Comparison of ENCODE assay signal across 35 mouse cellular contexts in genomic region chr14:119107591-119107990, GRCm38 (mm10). TPM values are rescaled to one million over a fixed set of nuclear protein-coding genes. Genes with fewer than 3 reads are reported as not detected.
DNase-seq lines count a peak whose midpoint lies in the region; ATAC-seq and TF ChIP-seq lines count a peak whose summit lies in the region.
"Had no signal": no experiment of that assay in that cellular context is flagged by ENCODE, and none has a peak within 500 bp of the region (broad histone marks: within the 10 kb centered on the region; RNA-seq: fewer than 3 reads in every experiment).

No protein-coding gene starts in this region.

- H3K36me3 ChIP-seq in hindbrain, postnatal 0 days (ENCODE audit: insufficient read depth, low read length), result no peaks in the 10 kb centered on the region
- H3K36me3 ChIP-seq in hindbrain, embryonic 10.5 days, result no peaks in the 10 kb centered on the region
- no peaks in the 10 kb centered on the region for H3K36me3 ChIP-seq in intestine, embryonic 16.5 days (ENCODE audit: control insufficient read depth, insufficient read depth, low read length)
- H3K36me3 ChIP-seq: embryonic facial prominence, embryonic 12.5 days; hindbrain, embryonic 13.5 days; kidney, embryonic 15.5 days; midbrain, embryonic 13.5 days; neural tube, embryonic 15.5 days had no signal

- ATAC-seq in hindbrain, postnatal 0 days, result 0 out of 2 replicates have a peak, but pooled peaks have one; percentile 27
- ATAC-seq in intestine, embryonic 16.5 days, result no peak
- ATAC-seq: forebrain, embryonic 16.5 days; midbrain, embryonic 13.5 days; Patski had no signal

- no peak for TF ChIP-seq CTCF in hindbrain, postnatal 0 days (IDR thresholded peaks at IDR 0.05; ENCODE audit: low read depth)
- TF ChIP-seq CTCF in brain, embryonic 14.5 days (IDR thresholded peaks at IDR 0.05; ENCODE audit: borderline replicate concordance, extremely low read depth, insufficient read depth, insufficient read length), result no peak

- WGBS in hindbrain, postnatal 0 days, result 55% methylated on average over 8 of the region's 8 CpGs
- WGBS in hindbrain, embryonic 10.5 days, result 92% methylated on average over 8 of the region's 8 CpGs
- 92% methylated on average over 8 of the region's 8 CpGs for WGBS in intestine, embryonic 16.5 days

- DNase-seq in hindbrain, postnatal 0 days (ENCODE audit: low spot score), result peak; percentile 65
- DNase-seq in hindbrain, embryonic 10.5 days (ENCODE audit: low spot score), result no peak
- peak; percentile 49 for DNase-seq in brain, embryonic 14.5 days (ENCODE audit: low read depth)
- DNase-seq in cerebellum, adult 18-20 months, result peak; percentile 38 to 43
- peak; percentile 92 to 95 for DNase-seq in cerebellum, postnatal 10 days
- no peak for DNase-seq in gastrocnemius, adult 18-20 months (ENCODE audit: low spot score)
- no peak for DNase-seq in kidney, adult 9 months
- DNase-seq: adrenal gland, postnatal 10 days; embryo, embryonic 11 days; gastrocnemius, postnatal 14 days; heart, adult 11 months; heart, postnatal 36 days; kidney, adult 11 months; kidney, postnatal 25 days; liver; lung, adult 2 months; lung, postnatal 10 days; right cerebral cortex, adult 18-20 months; spleen, adult 18-20 months; thymus, postnatal 36 days had no signal

- no peak for TF ChIP-seq POLR2A in brain, embryonic 14.5 days (IDR thresholded peaks at IDR 0.05; ENCODE audit: borderline replicate concordance, extremely low read depth, insufficient read depth, insufficient read length, poor library complexity, severe bottlenecking)

- no peak overlapping the region for H3K9ac ChIP-seq in hindbrain, postnatal 0 days (replicated peaks; ENCODE audit: low read length)
- H3K9ac ChIP-seq in intestine, embryonic 16.5 days (ENCODE audit: low read depth, low read length), result no peak overlapping the region
- H3K9ac ChIP-seq: embryonic facial prominence, embryonic 12.5 days; hindbrain, embryonic 13.5 days; kidney, embryonic 15.5 days; liver, embryonic 14.5 days; midbrain, embryonic 13.5 days; neural tube, embryonic 15.5 days had no signal

- no peak overlapping the region for H3K27ac ChIP-seq in hindbrain, postnatal 0 days
- no peak overlapping the region for H3K27ac ChIP-seq in hindbrain, embryonic 10.5 days
- no peak overlapping the region for H3K27ac ChIP-seq in intestine, embryonic 16.5 days (ENCODE audit: low read length)
- H3K27ac ChIP-seq: embryonic facial prominence, embryonic 12.5 days; hindbrain, embryonic 13.5 days; kidney, embryonic 15.5 days; liver, embryonic 14.5 days; macrophage; midbrain, embryonic 13.5 days; neural tube, embryonic 15.5 days had no signal

- H3K27me3 ChIP-seq in hindbrain, postnatal 0 days (ENCODE audit: insufficient read depth, low read length), result no peaks in the 10 kb centered on the region
- H3K27me3 ChIP-seq in hindbrain, embryonic 10.5 days (ENCODE audit: insufficient read depth, poor library complexity, severe bottlenecking), result no peaks in the 10 kb centered on the region
- H3K27me3 ChIP-seq in intestine, embryonic 16.5 days (replicated peaks; ENCODE audit: control insufficient read depth, insufficient read depth, low read length), result no peaks in the 10 kb centered on the region
- H3K27me3 ChIP-seq: embryonic facial prominence, embryonic 12.5 days; hindbrain, embryonic 13.5 days; kidney, embryonic 15.5 days; midbrain, embryonic 13.5 days; neural tube, embryonic 15.5 days had no signal

- H3K4me2 ChIP-seq in hindbrain, postnatal 0 days (ENCODE audit: low read depth, low read length), result no peak overlapping the region
- H3K4me2 ChIP-seq in intestine, embryonic 16.5 days (ENCODE audit: low read depth, low read length), result no peak overlapping the region
- H3K4me2 ChIP-seq: embryonic facial prominence, embryonic 12.5 days; heart, embryonic 11.5 days; hindbrain, embryonic 13.5 days; kidney, embryonic 15.5 days; midbrain, embryonic 13.5 days; neural tube, embryonic 15.5 days had no signal

- H3K4me1 ChIP-seq in hindbrain, postnatal 0 days (ENCODE audit: insufficient read depth, low read length), result no peaks in the 10 kb centered on the region
- H3K4me1 ChIP-seq in hindbrain, embryonic 10.5 days (replicated peaks), result no peaks in the 10 kb centered on the region
- H3K4me1 ChIP-seq in intestine, embryonic 16.5 days (ENCODE audit: control insufficient read depth, insufficient read depth, low read length), result no peaks in the 10 kb centered on the region
- H3K4me1 ChIP-seq: embryonic facial prominence, embryonic 12.5 days; hindbrain, embryonic 13.5 days; kidney, embryonic 15.5 days; midbrain, embryonic 13.5 days; neural tube, embryonic 15.5 days had no signal

- no peaks in the 10 kb centered on the region for H3K9me3 ChIP-seq in hindbrain, postnatal 0 days (ENCODE audit: low read length)
- H3K9me3 ChIP-seq in hindbrain, embryonic 10.5 days, result no peaks in the 10 kb centered on the region
- no peaks in the 10 kb centered on the region for H3K9me3 ChIP-seq in intestine, embryonic 16.5 days (ENCODE audit: control insufficient read depth, low read length)
- H3K9me3 ChIP-seq: embryonic facial prominence, embryonic 12.5 days; hindbrain, embryonic 13.5 days; kidney, embryonic 15.5 days; midbrain, embryonic 13.5 days; neural tube, embryonic 15.5 days had no signal

- H3K4me3 ChIP-seq in hindbrain, postnatal 0 days (ENCODE audit: low read length), result no peak overlapping the region
- no peak overlapping the region for H3K4me3 ChIP-seq in hindbrain, embryonic 10.5 days
- H3K4me3 ChIP-seq in intestine, embryonic 16.5 days (ENCODE audit: low read length), result no peak overlapping the region
- H3K4me3 ChIP-seq: embryonic facial prominence, embryonic 12.5 days; hindbrain, embryonic 13.5 days; kidney, embryonic 15.5 days; midbrain, embryonic 13.5 days; neural tube, embryonic 15.5 days had no signal

RNA-seq across cellular contexts. Expression of gene Uggt2, which starts 8.4 kb away (rescaled TPM):
- total RNA-seq in hindbrain, postnatal 0 days (2014; rRNA removed), result 19.3 and 28.0 TPM in 2 replicates
- polyA plus RNA-seq in hindbrain, postnatal 0 days (2015; fragmentation: Nextera tagmentation; extraction: Ambion mirVana), result 13.2 and 14.2 TPM in 2 replicates
- 14.1 and 14.4 TPM in 2 replicates for polyA plus RNA-seq in hindbrain, embryonic 10.5 days (2016; fragmentation: Nextera tagmentation; extraction: Ambion mirVana)
- polyA plus RNA-seq in brain, embryonic 14.5 days (2012; rRNA removed), result 42.6 and 43.8 TPM in 2 replicates
- total RNA-seq in gastrocnemius, adult 18-20 months (2021), result 1 to 10 TPM; 6.1 to 8.7 TPM
- 5.2 and 6.1 TPM in 2 replicates for polyA plus RNA-seq in intestine, embryonic 16.5 days (2015; fragmentation: Nextera tagmentation; extraction: Ambion mirVana)

RNA-seq across cellular contexts. Expression of gene Hs6st3, which starts 30.6 kb away (rescaled TPM):
- total RNA-seq in hindbrain, postnatal 0 days (2014; rRNA removed), result 36.6 and 38.6 TPM in 2 replicates
- 2.8 TPM in 2 replicates for polyA plus RNA-seq in hindbrain, postnatal 0 days (2015; fragmentation: Nextera tagmentation; extraction: Ambion mirVana)
- 0.09 TPM in 1 of 2 replicates, not detected in the other for polyA plus RNA-seq in hindbrain, embryonic 10.5 days (2016; fragmentation: Nextera tagmentation; extraction: Ambion mirVana)
- polyA plus RNA-seq in brain, embryonic 14.5 days (2012; rRNA removed), result 4.2 and 11.1 TPM in 2 replicates
- total RNA-seq in gastrocnemius, adult 18-20 months (2021), result under 1 TPM; 0.12 to 0.21 TPM
- polyA plus RNA-seq in intestine, embryonic 16.5 days (2015; fragmentation: Nextera tagmentation; extraction: Ambion mirVana), result not detected in 2 replicates
- total RNA-seq: gastrocnemius, postnatal 14 days; heart, postnatal 36 days; megakaryocyte-erythroid progenitor cell, adult 5-6 weeks; MEL had no signal
- polyA plus RNA-seq: heart, embryonic 16.5 days; macrophage; stomach, embryonic 16.5 days had no signal

Comparison
In these comparisons a context has a peak if more than half of its experiments do, and no peak if none do; other contexts are left out.
1. DNase-seq: peak in hindbrain, postnatal 0 days (single experiment), brain, embryonic 14.5 days (single experiment), cerebellum, adult 18-20 months (2 of 2) and cerebellum, postnatal 10 days (2 of 2); none in hindbrain, embryonic 10.5 days (single experiment), gastrocnemius, adult 18-20 months (single experiment) and kidney, adult 9 months (single experiment).